Mouse (Mus musculus): ENCODE measurements around the gene Ankrd63. TPM values are rescaled to one million over a fixed set of nuclear protein-coding genes. Genes with fewer than 3 reads are reported as not detected.

Gene Ankrd63
- polyA plus RNA-seq (2014; fragmentation: Nextera tagmentation; extraction: Ambion mirVana) = 0.07 TPM in 1 of 2 replicates, not detected in the other

GRCm38 (mm10) chr2:118703913-118704730 is at the start of gene Ankrd63:
Ankrd63 (minus strand) TSS chr2:118703963.
- H3K4me1 ChIP-seq (ENCODE audit: control insufficient read depth, insufficient read depth, low read length) = peaks cover 20% of the 10 kb centered on the region
- H3K27ac ChIP-seq (ENCODE audit: low read length) = no peak within 1 kb of the TSS
- H3K9me3 ChIP-seq (ENCODE audit: control insufficient read depth, low read depth, low read length) = no peaks in the 10 kb centered on the region
- no peaks in the 10 kb centered on the region for H3K36me3 ChIP-seq (ENCODE audit: control insufficient read depth, insufficient read depth, low read length)
- no peak for ATAC-seq (ENCODE audit: insufficient number of reproducible peaks, insufficient read depth, low FRiP score, low read depth)
- WGBS = 2% methylated on average over 50 of the region's 50 CpGs
- H3K4me3 ChIP-seq (ENCODE audit: low read depth, low read length) = peak within 1 kb of the TSS; percentile 41
- no peak within 1 kb of the TSS for H3K9ac ChIP-seq (replicated peaks; ENCODE audit: low read depth, low read length)
- peak within 1 kb of the TSS; percentile 69 for H3K4me2 ChIP-seq (replicated peaks; ENCODE audit: low read depth, low read length)
- H3K27me3 ChIP-seq (ENCODE audit: control insufficient read depth, insufficient read depth, low read length) = peaks cover 69% of the 10 kb centered on the region

- H3K4me1 ChIP-seq (ENCODE audit: control insufficient read depth, insufficient read depth, low read length) = peaks cover 7% of the 10 kb centered on the region
- no peak overlapping the region for H3K9ac ChIP-seq (replicated peaks; ENCODE audit: low read depth, low read length)
- H3K4me3 ChIP-seq (ENCODE audit: low read depth, low read length) = no peak overlapping the region
- 55% methylated on average over 4 of the region's 4 CpGs for WGBS
- H3K9me3 ChIP-seq (ENCODE audit: control insufficient read depth, low read depth, low read length) = no peaks in the 10 kb centered on the region
- ATAC-seq (ENCODE audit: insufficient number of reproducible peaks, insufficient read depth, low FRiP score, low read depth) = no peak
- H3K4me2 ChIP-seq (replicated peaks; ENCODE audit: low read depth, low read length) = no peak overlapping the region
- H3K36me3 ChIP-seq (ENCODE audit: control insufficient read depth, insufficient read depth, low read length) = no peaks in the 10 kb centered on the region
- H3K27me3 ChIP-seq (ENCODE audit: control insufficient read depth, insufficient read depth, low read length) = no peaks in the 10 kb centered on the region
- peak overlapping the region; percentile 72; the same call in 1 of the 2 replicates for H3K27ac ChIP-seq (ENCODE audit: low read length)
These were observed 49.0 kb upstream of the Ankrd63 start for GRCm38 (mm10) chr2:118752792-118753108.

GRCm38 (mm10) chr2:118751896-118752791 is 48.4 kb upstream of the Ankrd63 start:
- peak overlapping the region; percentile 72 for H3K27ac ChIP-seq (ENCODE audit: low read length)
- H3K4me3 ChIP-seq (ENCODE audit: low read depth, low read length) = no peak overlapping the region
- H3K9ac ChIP-seq (replicated peaks; ENCODE audit: low read depth, low read length) = no peak overlapping the region
- no peaks in the 10 kb centered on the region for H3K27me3 ChIP-seq (ENCODE audit: control insufficient read depth, insufficient read depth, low read length)
- WGBS = 50% methylated on average over 16 of the region's 16 CpGs
- no peak for ATAC-seq (ENCODE audit: insufficient number of reproducible peaks, insufficient read depth, low FRiP score, low read depth)
- no peaks in the 10 kb centered on the region for H3K9me3 ChIP-seq (ENCODE audit: control insufficient read depth, low read depth, low read length)
- H3K4me2 ChIP-seq (replicated peaks; ENCODE audit: low read depth, low read length) = no peak overlapping the region
- peaks cover 12% of the 10 kb centered on the region for H3K4me1 ChIP-seq (ENCODE audit: control insufficient read depth, insufficient read depth, low read length)
- H3K36me3 ChIP-seq (ENCODE audit: control insufficient read depth, insufficient read depth, low read length) = no peaks in the 10 kb centered on the region

GRCm38 (mm10) chr2:118750476-118750875 is 46.7 kb upstream of the Ankrd63 start:
- no peak for ATAC-seq (ENCODE audit: insufficient number of reproducible peaks, insufficient read depth, low FRiP score, low read depth)
- WGBS = 83% methylated on average over 8 of the region's 8 CpGs
- H3K27me3 ChIP-seq (ENCODE audit: control insufficient read depth, insufficient read depth, low read length) = no peaks in the 10 kb centered on the region
- H3K4me1 ChIP-seq (ENCODE audit: control insufficient read depth, insufficient read depth, low read length) = peaks cover 18% of the 10 kb centered on the region
- H3K9ac ChIP-seq (replicated peaks; ENCODE audit: low read depth, low read length) = no peak overlapping the region
- no peak overlapping the region for H3K4me2 ChIP-seq (replicated peaks; ENCODE audit: low read depth, low read length)
- H3K4me3 ChIP-seq (ENCODE audit: low read depth, low read length) = no peak overlapping the region
- no peaks in the 10 kb centered on the region for H3K36me3 ChIP-seq (ENCODE audit: control insufficient read depth, insufficient read depth, low read length)
- no peaks in the 10 kb centered on the region for H3K9me3 ChIP-seq (ENCODE audit: control insufficient read depth, low read depth, low read length)
- H3K27ac ChIP-seq (ENCODE audit: low read length) = no peak overlapping the region

GRCm38 (mm10) chr2:118749341-118749884 is 45.6 kb upstream of the Ankrd63 start:
- ATAC-seq (ENCODE audit: insufficient number of reproducible peaks, insufficient read depth, low FRiP score, low read depth) = no peak
- 54% methylated on average over 10 of the region's 10 CpGs for WGBS
- Histone ChIP-seq H3K9me3 (ENCODE audit: control insufficient read depth, low read depth, low read length) (no peaks in the 10 kb centered on the region), H3K36me3 (ENCODE audit: control insufficient read depth, insufficient read depth, low read length) (no peaks in the 10 kb centered on the region), H3K4me3 (ENCODE audit: low read depth, low read length) (no peak overlapping the region), H3K4me1 (ENCODE audit: control insufficient read depth, insufficient read depth, low read length) (peaks cover 21% of the 10 kb centered on the region), H3K27ac (ENCODE audit: low read length) (peak overlapping the region; percentile 17; the same call in 1 of the 2 replicates), H3K4me2 (replicated peaks; ENCODE audit: low read depth, low read length) (no peak overlapping the region), H3K27me3 (ENCODE audit: control insufficient read depth, insufficient read depth, low read length) (no peaks in the 10 kb centered on the region), H3K9ac (replicated peaks; ENCODE audit: low read depth, low read length) (no peak overlapping the region)

- Histone ChIP-seq H3K9ac (replicated peaks; ENCODE audit: low read depth, low read length) (no peak overlapping the region), H3K27me3 (ENCODE audit: control insufficient read depth, insufficient read depth, low read length) (no peaks in the 10 kb centered on the region), H3K4me2 (replicated peaks; ENCODE audit: low read depth, low read length) (peak overlapping the region; percentile 89), H3K4me1 (ENCODE audit: control insufficient read depth, insufficient read depth, low read length) (peaks cover 21% of the 10 kb centered on the region), H3K36me3 (ENCODE audit: control insufficient read depth, insufficient read depth, low read length) (no peaks in the 10 kb centered on the region), H3K4me3 (ENCODE audit: low read depth, low read length) (peak overlapping the region; percentile 69; the same call in 1 of the 2 replicates), H3K27ac (ENCODE audit: low read length) (no peak overlapping the region), H3K9me3 (ENCODE audit: control insufficient read depth, low read depth, low read length) (no peaks in the 10 kb centered on the region)
- WGBS = 28% methylated on average over 10 of the region's 10 CpGs
- no peak for ATAC-seq (ENCODE audit: insufficient number of reproducible peaks, insufficient read depth, low FRiP score, low read depth)
These were observed 43.7 kb upstream of the Ankrd63 start for GRCm38 (mm10) chr2:118747301-118747960.

GRCm38 (mm10) chr2:118745915-118746901 is 42.4 kb upstream of the Ankrd63 start:
- H3K4me3 ChIP-seq (ENCODE audit: low read depth, low read length) = peak overlapping the region; percentile 69
- no peaks in the 10 kb centered on the region for H3K27me3 ChIP-seq (ENCODE audit: control insufficient read depth, insufficient read depth, low read length)
- H3K4me2 ChIP-seq (replicated peaks; ENCODE audit: low read depth, low read length) = peak overlapping the region; percentile 89
- H3K4me1 ChIP-seq (ENCODE audit: control insufficient read depth, insufficient read depth, low read length) = peaks cover 21% of the 10 kb centered on the region
- under 1% methylated on average over 106 of the region's 113 CpGs for WGBS
- H3K9ac ChIP-seq (replicated peaks; ENCODE audit: low read depth, low read length) = peak overlapping the region; percentile 88
- peak; percentile 34 for ATAC-seq (ENCODE audit: insufficient number of reproducible peaks, insufficient read depth, low FRiP score, low read depth)
- H3K36me3 ChIP-seq (ENCODE audit: control insufficient read depth, insufficient read depth, low read length) = no peaks in the 10 kb centered on the region
- H3K27ac ChIP-seq (ENCODE audit: low read length) = no peak overlapping the region
- H3K9me3 ChIP-seq (ENCODE audit: control insufficient read depth, low read depth, low read length) = no peaks in the 10 kb centered on the region

All from stomach, embryonic 14.5 days (tissue).